ENCODE assay signal across 10 mouse cellular contexts in the genomic region with DNA sequence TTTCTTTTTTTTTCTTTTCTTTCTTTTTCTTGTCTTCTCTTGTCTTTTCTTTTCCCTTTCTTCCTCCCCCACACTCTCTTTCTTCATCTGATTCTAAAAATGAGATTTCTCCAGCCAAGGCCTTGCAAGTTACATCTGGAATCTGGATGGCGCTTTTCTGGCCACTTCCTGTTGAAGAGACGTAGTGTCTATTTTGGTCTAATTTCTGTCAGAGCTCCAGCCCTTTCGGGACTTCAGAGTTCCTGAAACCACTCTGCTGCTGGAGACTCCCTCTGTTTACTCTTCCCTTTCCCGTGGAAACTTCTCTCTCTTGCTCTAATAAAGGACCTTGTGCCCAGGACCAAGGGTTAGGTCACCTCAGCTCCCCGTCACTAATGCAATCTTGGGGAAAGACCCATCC. TPM values are rescaled to one million over a fixed set of nuclear protein-coding genes. Genes with fewer than 3 reads are reported as not detected.
DNase-seq lines count a peak whose midpoint lies in the region; ATAC-seq and TF ChIP-seq lines count a peak whose summit lies in the region.
"Had no signal": no experiment of that assay in that cellular context is flagged by ENCODE, and none has a peak within 500 bp of the region (broad histone marks: within the 10 kb centered on the region; RNA-seq: fewer than 3 reads in every experiment).

No protein-coding gene starts in this region.

- H3K27ac ChIP-seq in heart, embryonic 15.5 days = peak overlapping the region; percentile 43
- peak overlapping the region; percentile 39; the same call in 1 of the 2 replicates for H3K27ac ChIP-seq in small intestine, adult 2 months (ENCODE audit: insufficient read depth, low read depth, low read length)
- H3K27ac ChIP-seq in left cerebral cortex, adult 2 months = no peak overlapping the region
- H3K27ac ChIP-seq: hindbrain, postnatal 0 days had no signal

- H3K9ac ChIP-seq in heart, embryonic 15.5 days = no peak overlapping the region

- H3K36me3 ChIP-seq in heart, embryonic 15.5 days = no peaks in the 10 kb centered on the region
- no peaks in the 10 kb centered on the region for H3K36me3 ChIP-seq in small intestine, adult 2 months (ENCODE audit: control insufficient read depth, insufficient read depth, low read length)

- no peaks in the 10 kb centered on the region; the same call in 1 of the 2 replicates for H3K27me3 ChIP-seq in heart, embryonic 15.5 days
- H3K27me3 ChIP-seq in small intestine, adult 2 months (ENCODE audit: control insufficient read depth, insufficient read depth, low read length) = no peaks in the 10 kb centered on the region

- no peak for TF ChIP-seq CTCF in small intestine, adult 2 months (IDR thresholded peaks at IDR 0.05; ENCODE audit: extremely low read depth, insufficient read length, insufficient replicate concordance, low read depth, low read length)
- TF ChIP-seq CTCF in left cerebral cortex, adult 2 months (IDR thresholded peaks at IDR 0.05) = no peak

- DNase-seq in layer of hippocampus, adult 11-12 months (ENCODE audit: low spot score) = peak; percentile 1
- no peak for DNase-seq in layer of hippocampus, postnatal 25 days (ENCODE audit: extremely low spot score in 1 of 2, low spot score in 1 of 2)
- peak; percentile 63 for DNase-seq in kidney, postnatal 10 days
- DNase-seq in left cerebral cortex, adult 2 months (ENCODE audit: extremely low spot score in 1 of 2, low spot score in 2 of 2) = no peak
- no peak for DNase-seq in spleen, postnatal 14 days (ENCODE audit: low spot score in 2 of 2)
- DNase-seq: right cerebral cortex, adult 18-20 months; thymus, adult 18-20 months had no signal

- no peak for TF ChIP-seq POLR2A in small intestine, adult 2 months (IDR thresholded peaks at IDR 0.05; ENCODE audit: low read depth, low read length)

- no peak overlapping the region for H3K4me3 ChIP-seq in heart, embryonic 15.5 days
- no peak overlapping the region for H3K4me3 ChIP-seq in small intestine, adult 2 months (ENCODE audit: low read depth, low read length)
- H3K4me3 ChIP-seq in left cerebral cortex, adult 2 months = no peak overlapping the region

- no peak for ATAC-seq in heart, embryonic 15.5 days (replicated peaks; ENCODE audit: insufficient number of reproducible peaks, insufficient read depth, low FRiP score, low read depth)
- ATAC-seq: hindbrain, postnatal 0 days had no signal

- H3K4me1 ChIP-seq in heart, embryonic 15.5 days (replicated peaks) = peaks cover 14% of the 10 kb centered on the region
- peaks cover 5% of the 10 kb centered on the region for H3K4me1 ChIP-seq in small intestine, adult 2 months (ENCODE audit: control insufficient read depth, insufficient read depth, insufficient read length, low read length)

- WGBS in heart, embryonic 15.5 days = 28% methylated on average over 5 of the region's 5 CpGs
- 44% methylated on average over 5 of the region's 5 CpGs for WGBS in small intestine, adult 2 months

- intact Hi-C loops in left cerebral cortex, adult 2 months (cut with DNase I) = no loop called here

- no peaks in the 10 kb centered on the region for H3K9me3 ChIP-seq in heart, embryonic 15.5 days (replicated peaks)

- H3K4me2 ChIP-seq in heart, embryonic 15.5 days = no peak overlapping the region

RNA-seq across cellular contexts. Expression of gene C1qtnf2, which starts 4.0 kb away (rescaled TPM):
- total RNA-seq in layer of hippocampus, postnatal 25 days (2021) = 1 to 10 TPM; 1.0 to 1.9 TPM
- polyA plus RNA-seq in heart, embryonic 15.5 days (2015; fragmentation: Nextera tagmentation; extraction: Ambion mirVana) = 6.4 and 8.1 TPM in 2 replicates
- polyA plus RNA-seq in small intestine, adult 2 months (2012; rRNA removed) = 2.9 and 5.9 TPM in 2 replicates
- 1 to 10 TPM; 1.8 to 2.2 TPM for total RNA-seq in left cerebral cortex, adult 2 months (2021)

RNA-seq across cellular contexts. Expression of gene Slu7, which starts 36.6 kb away (rescaled TPM):
- 10 to 100 TPM; 50.0 to 52.5 TPM for total RNA-seq in layer of hippocampus, postnatal 25 days (2021)
- polyA plus RNA-seq in heart, embryonic 15.5 days (2015; fragmentation: Nextera tagmentation; extraction: Ambion mirVana) = 35.8 and 42.3 TPM in 2 replicates
- 0.71 and 2.3 TPM in 2 replicates for polyA plus RNA-seq in small intestine, adult 2 months (2012; rRNA removed)
- 10 to 100 TPM; 54.2 to 56.7 TPM for total RNA-seq in left cerebral cortex, adult 2 months (2021)

RNA-seq across cellular contexts. Expression of gene Pttg1, which starts 44.1 kb away (rescaled TPM):
- 10 to 100 TPM; 26.6 to 28.0 TPM for total RNA-seq in layer of hippocampus, postnatal 25 days (2021)
- 102 and 121 TPM in 2 replicates for polyA plus RNA-seq in heart, embryonic 15.5 days (2015; fragmentation: Nextera tagmentation; extraction: Ambion mirVana)
- 6.7 and 7.5 TPM in 2 replicates for polyA plus RNA-seq in small intestine, adult 2 months (2012; rRNA removed)
- total RNA-seq in left cerebral cortex, adult 2 months (2021) = 10 to 100 TPM; 25.5 to 29.5 TPM

RNA-seq across cellular contexts. Expression of gene Ccnjl, which starts 58.5 kb away (rescaled TPM):
- 10 to 100 TPM in 1 of 2 experiments, 1 to 10 TPM in 1; 9.3 to 13.1 TPM for total RNA-seq in layer of hippocampus, postnatal 25 days (2021)
- 20.2 and 21.0 TPM in 2 replicates for polyA plus RNA-seq in heart, embryonic 15.5 days (2015; fragmentation: Nextera tagmentation; extraction: Ambion mirVana)
- polyA plus RNA-seq in small intestine, adult 2 months (2012; rRNA removed) = 7.1 and 7.9 TPM in 2 replicates
- 1 to 10 TPM; 3.8 to 4.6 TPM for total RNA-seq in left cerebral cortex, adult 2 months (2021)

Comparison
In these comparisons a context has a peak if more than half of its experiments do, and no peak if none do; other contexts are left out.
1. DNase-seq: peak in layer of hippocampus, adult 11-12 months (single experiment) and kidney, postnatal 10 days (single experiment); none in layer of hippocampus, postnatal 25 days (0 of 2), left cerebral cortex, adult 2 months (0 of 2) and spleen, postnatal 14 days (0 of 2).